Mouse (Mus musculus) small intestine, adult 2 months (tissue): ENCODE measurements around the gene Cetn4. TPM values are rescaled to one million over a fixed set of nuclear protein-coding genes. Genes with fewer than 3 reads are reported as not detected.

ENCODE experiments used
- H3K27ac ChIP-seq: fragments of 200-500 bp; 2 replicates; pipeline ENCODE4 v1.5.1; 2012; ENCODE audit warnings: low read depth, low read length, control low read depth, inconsistent platforms; ENCODE audit not compliant: insufficient read depth
- H3K27me3 ChIP-seq: fragments of 200-500 bp; 2 replicates; pipeline ENCODE4 v1.6.1; 2012; ENCODE audit warnings: mild to moderate bottlenecking, moderate library complexity, low read length, inconsistent platforms; ENCODE audit not compliant: control insufficient read depth, insufficient read depth
- H3K36me3 ChIP-seq: fragments of 200-500 bp; 2 replicates; pipeline ENCODE4 v1.6.1; 2012; ENCODE audit warnings: mild to moderate bottlenecking, low read length, control low read depth, inconsistent platforms; ENCODE audit not compliant: control insufficient read depth, insufficient read depth
- H3K4me1 ChIP-seq: fragments of 200-500 bp; 2 replicates; pipeline ENCODE4 v1.6.1; 2012; ENCODE audit warnings: low read length, inconsistent platforms, mixed read lengths; ENCODE audit not compliant: control insufficient read depth, insufficient read depth, insufficient read length
- H3K4me3 ChIP-seq: fragments of 200-500 bp; 2 replicates; pipeline ENCODE4 v1.5.1; 2012; ENCODE audit warnings: low read depth, mild to moderate bottlenecking, control low read depth, inconsistent platforms, low read length, moderate library complexity
- CTCF ChIP-seq: fragments of 200-500 bp; IDR thresholded peaks from 2 replicates; pipeline ENCODE4 v1.5.1; 2012; ENCODE audit warnings: low read depth, mild to moderate bottlenecking, control low read depth, inconsistent platforms, low read length, moderate library complexity, mixed read lengths; ENCODE audit not compliant: insufficient replicate concordance, insufficient read length; ENCODE audit errors: extremely low read depth
- POLR2A ChIP-seq: fragments of 200-500 bp; IDR thresholded peaks from 2 replicates; pipeline ENCODE4 v1.6.1; 2012; ENCODE audit warnings: low read depth, mild to moderate bottlenecking, control low read depth, inconsistent platforms, low read length, moderate library complexity
- WGBS: fragments of 180-500 bp; shearing (Covaris S2); methylation state at CpG from one replicate; pipeline ENCODE4 v1.1.7; 2018; 5-methylcytosine and 5-hydroxymethylcytosine counted together
- polyA plus RNA-seq: library from polyadenylated mRNA; depleted of rRNA; stranded (reverse); fragments of >200 nt; gene quantifications from 2 replicates; pipeline ENCODE4 v1.2.3, GENCODE M21; 2012

Cetn4 gene
- polyA plus RNA-seq, 1 experiment: not detected

DNA sequence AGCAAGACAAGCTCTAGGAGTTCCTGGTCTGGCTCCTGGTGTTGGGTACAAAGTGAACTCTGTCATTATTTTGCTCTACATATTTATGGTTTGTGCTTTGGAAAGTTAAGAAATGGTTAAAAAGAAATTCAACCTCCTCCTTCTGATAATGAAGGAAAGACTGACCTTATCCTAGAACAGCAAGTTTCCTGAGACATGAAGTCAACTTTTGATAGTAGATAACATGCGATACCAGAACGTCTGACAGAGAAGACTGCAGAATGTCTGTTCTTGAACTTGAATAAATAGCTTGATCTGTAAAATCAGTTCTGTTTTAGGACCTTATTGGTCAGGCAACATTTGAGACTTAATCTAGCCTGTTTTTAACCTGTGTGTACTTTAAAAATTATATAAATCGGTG is 14.1 kb upstream of the Cetn4 start:
- Histone ChIP-seq H3K36me3 (no peaks in the 10 kb centered on the region), H3K4me3 (no peak overlapping the region), H3K27ac (no peak overlapping the region), H3K27me3 (no peaks in the 10 kb centered on the region), H3K4me1 (no peaks in the 10 kb centered on the region)
- TF ChIP-seq POLR2A: no peak
- TF ChIP-seq CTCF: no peak
- WGBS: 78% methylated on average over 3 of the region's 3 CpGs

DNA sequence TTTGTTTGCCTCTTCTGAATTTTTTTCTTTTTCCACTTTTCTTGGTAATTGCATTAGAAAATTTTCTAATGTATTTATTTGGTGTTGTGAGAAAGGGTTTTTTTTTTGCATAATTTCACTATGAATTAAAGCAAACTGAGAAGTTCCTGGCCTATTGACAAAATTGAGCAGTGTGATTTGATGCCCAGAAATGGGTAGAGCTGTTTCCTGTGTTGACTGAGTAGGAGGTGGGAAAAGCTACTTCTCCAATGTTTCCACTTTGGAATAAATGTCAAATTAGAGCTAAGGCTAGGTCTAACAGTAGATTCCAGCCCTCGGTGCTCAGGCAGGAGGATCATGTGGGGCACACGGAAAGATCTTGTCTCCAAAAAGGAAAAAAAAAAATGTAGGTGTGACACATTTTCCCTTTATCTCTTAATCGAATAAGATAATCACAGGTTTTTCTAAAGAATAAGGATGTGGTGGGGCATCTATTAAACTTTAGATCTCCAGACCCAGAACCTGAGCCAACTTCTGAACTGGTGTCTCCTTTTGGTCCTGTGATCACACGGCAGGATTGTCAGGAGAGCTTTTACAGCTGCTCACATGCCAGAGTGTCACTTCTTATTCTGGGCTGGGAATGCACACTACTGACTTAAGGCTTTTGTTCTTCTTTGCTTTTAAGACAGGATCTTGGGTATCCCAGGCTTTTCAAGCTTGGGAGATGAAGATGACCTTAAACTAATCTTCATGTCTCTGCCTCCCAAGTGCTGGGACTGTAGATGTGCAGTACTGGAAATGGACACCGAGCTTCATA is 13.0 kb upstream of the Cetn4 start:
- H3K27me3 ChIP-seq: no peaks in the 10 kb centered on the region
- H3K4me3 ChIP-seq: no peak overlapping the region
- H3K27ac ChIP-seq: no peak overlapping the region
- no peaks in the 10 kb centered on the region for H3K36me3 ChIP-seq
- 76% methylated on average over 5 of the region's 5 CpGs for WGBS
- no peaks in the 10 kb centered on the region for H3K4me1 ChIP-seq
- TF ChIP-seq CTCF (no peak), POLR2A (no peak)

DNA sequence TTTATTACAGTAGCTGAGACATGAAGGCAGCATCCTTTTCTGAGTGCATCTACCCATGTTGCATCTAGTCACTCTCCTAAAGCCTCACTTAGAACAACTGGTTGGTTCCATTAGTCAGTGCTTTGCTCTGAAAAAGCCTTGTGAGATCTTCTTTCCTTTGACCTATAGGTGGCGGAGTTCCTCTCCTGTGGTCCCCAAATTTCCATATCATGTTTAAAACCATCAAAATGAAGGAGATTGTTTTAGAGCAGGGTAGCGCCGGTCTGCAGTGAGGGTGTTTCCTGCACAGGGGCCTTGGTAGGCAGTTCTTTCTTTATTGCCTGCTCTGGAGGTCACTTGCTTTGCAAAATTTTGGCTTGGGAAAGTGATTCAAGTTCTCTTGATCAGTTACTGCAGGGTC is 11.8 kb upstream of the Cetn4 start:
- TF ChIP-seq CTCF: peak; percentile 15; the same call in 1 of the 2 replicates
- no peak for TF ChIP-seq POLR2A
- no peak overlapping the region for H3K4me3 ChIP-seq
- H3K27ac ChIP-seq: no peak overlapping the region
- H3K36me3 ChIP-seq: no peaks in the 10 kb centered on the region
- 56% methylated on average over 3 of the region's 3 CpGs for WGBS
- no peaks in the 10 kb centered on the region for H3K4me1 ChIP-seq
- H3K27me3 ChIP-seq: no peaks in the 10 kb centered on the region

DNA sequence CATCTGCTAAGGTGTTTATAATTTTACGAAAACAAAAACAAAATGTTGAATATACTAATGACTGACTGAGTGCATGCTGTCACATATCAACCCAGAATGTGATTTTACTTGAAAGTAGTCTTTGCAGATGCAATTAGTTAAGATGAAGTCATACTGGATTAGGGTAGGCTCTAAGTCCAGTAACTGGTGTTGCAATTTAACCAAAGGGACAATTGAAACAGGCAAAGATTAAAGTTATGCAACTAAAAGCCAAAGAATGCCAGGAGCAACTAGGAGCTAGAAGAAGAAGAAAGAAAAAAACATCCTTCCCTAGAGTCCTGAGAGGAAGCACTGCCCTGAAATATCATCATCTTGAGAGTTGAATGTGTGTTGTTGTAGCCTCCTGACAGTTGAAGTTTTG is 3.7 kb upstream of the Cetn4 start:
- TF ChIP-seq POLR2A (no peak), CTCF (no peak)
- Histone ChIP-seq H3K4me1 (0 out of 2 replicates have a peak, but pooled peaks cover 5% of the 10 kb centered on the region), H3K4me3 (no peak overlapping the region), H3K27ac (no peak overlapping the region), H3K27me3 (no peaks in the 10 kb centered on the region), H3K36me3 (no peaks in the 10 kb centered on the region)
- 78% methylated on average over 1 of the region's 1 CpGs for WGBS

DNA sequence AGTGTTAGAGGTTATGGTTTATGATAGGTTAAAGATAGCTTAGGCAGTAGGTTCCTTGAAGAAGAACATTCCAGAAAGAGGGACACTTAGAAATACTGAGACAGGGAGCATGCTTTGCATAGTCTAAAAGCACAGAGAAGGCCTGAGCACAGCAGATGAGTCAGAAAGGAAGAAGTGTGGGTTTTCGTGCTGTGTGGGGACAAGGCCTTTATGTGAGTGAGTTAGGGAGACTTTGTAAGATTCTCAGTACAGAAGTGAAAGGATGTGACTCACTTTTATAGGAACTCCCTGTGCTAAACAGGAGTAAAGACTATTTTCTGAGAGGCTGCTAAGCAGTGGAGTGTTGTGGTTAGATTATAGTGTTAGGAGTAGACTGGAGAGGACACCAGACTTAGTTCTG is 863 bp upstream of the Cetn4 start:
- no peak overlapping the region; the same call in 1 of the 2 replicates for H3K27ac ChIP-seq
- no peak overlapping the region for H3K4me3 ChIP-seq
- WGBS: 31% methylated on average over 1 of the region's 1 CpGs
- no peak for TF ChIP-seq POLR2A
- no peak for TF ChIP-seq CTCF
- no peaks in the 10 kb centered on the region for H3K36me3 ChIP-seq
- H3K4me1 ChIP-seq: 0 out of 2 replicates have a peak, but pooled peaks cover 5% of the 10 kb centered on the region
- no peaks in the 10 kb centered on the region for H3K27me3 ChIP-seq

DNA sequence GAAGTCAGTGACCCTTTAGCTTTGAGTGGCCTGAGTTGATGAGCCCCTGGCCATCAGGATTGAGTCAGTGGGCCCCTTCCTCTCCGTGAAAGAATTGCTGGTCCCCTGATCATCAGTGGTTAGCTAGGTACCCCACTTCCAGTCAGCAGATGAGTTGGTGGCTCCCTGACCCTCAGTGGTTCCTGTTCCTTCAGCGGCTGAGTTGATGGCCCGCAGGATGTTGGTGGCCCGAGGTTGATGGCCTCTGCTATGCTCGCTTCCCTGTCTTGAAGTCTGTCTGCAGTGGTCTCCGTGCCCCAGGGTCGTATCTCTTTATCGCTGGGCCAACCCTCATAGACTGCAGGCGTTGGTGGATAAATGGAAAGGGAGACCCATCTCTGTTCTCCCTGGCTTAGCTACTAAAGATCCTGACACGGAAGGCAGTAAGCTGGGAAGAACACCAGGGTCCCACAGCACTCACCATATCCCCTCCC is 575 bp downstream of the Cetn4 start:
- WGBS: 2% methylated on average over 10 of the region's 10 CpGs
- H3K4me1 ChIP-seq: 0 out of 2 replicates have a peak, but pooled peaks cover 5% of the 10 kb centered on the region
- no peaks in the 10 kb centered on the region for H3K36me3 ChIP-seq
- no peaks in the 10 kb centered on the region for H3K27me3 ChIP-seq
- H3K27ac ChIP-seq: no peak overlapping the region
- TF ChIP-seq POLR2A (no peak), CTCF (no peak)
- H3K4me3 ChIP-seq: peak overlapping the region; percentile 93

DNA sequence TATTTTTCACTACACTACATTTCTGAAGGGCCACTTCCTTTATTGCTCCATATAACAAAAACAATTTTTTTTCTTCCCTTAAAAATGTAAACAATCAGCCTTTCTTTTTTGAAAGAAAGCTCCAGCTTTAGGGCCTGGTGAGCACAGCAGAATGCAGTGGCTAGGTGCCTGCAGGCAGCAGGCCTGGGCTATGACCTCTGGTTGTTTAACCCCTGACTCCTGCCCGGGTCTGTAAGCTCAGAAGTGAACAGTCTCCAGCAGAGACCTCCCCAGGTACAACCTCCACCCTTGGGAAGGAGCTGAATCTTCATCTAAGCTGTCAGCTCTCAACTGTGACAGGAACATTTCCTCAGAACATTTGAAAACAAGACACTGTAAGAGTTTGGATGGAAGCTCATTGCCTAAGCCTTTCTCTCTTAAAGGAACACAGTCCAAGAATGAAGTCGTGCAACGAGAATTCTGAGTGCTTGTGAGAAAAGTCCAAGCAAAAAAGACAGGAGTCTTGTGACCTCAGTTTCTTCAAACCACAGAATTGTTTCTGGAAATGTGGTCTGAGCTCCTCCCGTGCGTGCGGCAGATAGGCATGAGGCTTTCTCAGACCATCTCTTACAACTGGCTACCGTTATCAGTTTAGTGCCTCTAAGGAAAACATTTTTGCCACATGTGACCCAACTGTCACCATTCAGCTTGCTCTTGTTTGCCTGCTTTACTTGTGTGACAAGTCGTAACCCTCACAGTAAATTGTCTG is 8.9 kb downstream of the Cetn4 start:
- WGBS: 66% methylated on average over 8 of the region's 8 CpGs
- TF ChIP-seq CTCF (no peak), POLR2A (no peak)

More for the DNA sequence above, 8.9 kb downstream of the Cetn4 start:
- Histone ChIP-seq H3K27me3 (no peaks in the 10 kb centered on the region), H3K4me1 (no peaks in the 10 kb centered on the region), H3K36me3 (no peaks in the 10 kb centered on the region), H3K27ac (no peak overlapping the region; the same call in 1 of the 2 replicates), H3K4me3 (no peak overlapping the region)
